Mouse (Mus musculus) Muller cell, postnatal 12 days (primary cell): ENCODE measurements at regions not wholly inside any gene's neighbourhood (a gene's known extent, or its start where the extent isn't known, plus 50 kb on each side); places are given as distances from the start of the nearest gene placed in this dataset.
A peak's percentile ranks its signal among the peaks of the same experiment; 100 is the strongest.

ENCODE experiments used
- DNase-seq: peaks from one replicate; pipeline ENCODE4 v3.0.0-alpha.2; 2015; ENCODE audit errors: inconsistent ontology term

DNA sequence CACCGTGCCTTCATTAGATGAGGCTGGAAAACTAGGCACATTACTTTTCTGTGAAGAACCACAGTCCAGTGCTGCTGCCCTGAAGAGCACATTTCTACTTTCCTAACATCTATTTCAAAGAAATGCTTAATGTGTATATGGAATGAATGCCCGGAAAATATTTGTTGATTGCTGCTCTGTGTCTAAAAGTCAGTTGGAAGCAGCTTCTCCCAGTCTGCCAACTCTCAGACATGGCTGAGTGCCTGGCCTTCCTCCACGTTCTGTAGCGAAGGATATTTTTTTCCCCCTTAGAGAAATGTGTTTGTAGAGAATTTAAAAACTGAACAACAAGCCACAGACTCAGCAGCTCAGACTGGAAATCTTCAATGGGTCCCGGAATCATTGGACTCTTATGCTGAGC lies 576.4 kb upstream of the Arid1b start:
- DNase-seq, result no peak

GRCm38 (mm10) chr17:4424451-4425168 lies 569.5 kb upstream of the Arid1b start:
- DNase-seq, result peak; percentile 22

- DNase-seq, result no peak
These were observed 568.8 kb upstream of the Arid1b start for GRCm38 (mm10) chr17:4425342-4425741.

GRCm38 (mm10) chr17:4429036-4429435 lies 565.1 kb upstream of the Arid1b start:
- DNase-seq, result no peak

DNA sequence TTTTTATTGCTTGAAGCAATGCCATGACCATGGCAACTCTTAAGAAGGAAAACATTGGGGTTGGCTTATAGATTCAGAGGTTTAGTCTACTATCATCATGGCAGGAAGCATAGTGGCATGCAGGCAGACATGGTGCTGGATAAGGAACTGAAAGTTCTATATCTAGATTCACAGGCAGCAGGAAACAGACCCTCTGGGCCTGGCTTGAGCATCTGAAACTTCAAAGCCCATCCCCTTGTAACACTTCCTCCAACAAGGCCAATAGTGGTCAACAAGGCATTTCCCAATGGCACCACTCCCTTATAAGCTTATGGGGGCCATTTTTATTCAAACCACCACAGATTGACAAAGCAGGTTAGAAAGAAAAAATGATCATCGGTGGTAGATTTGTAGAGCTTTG lies 548.5 kb upstream of the Arid1b start:
- DNase-seq, result no peak

- DNase-seq, result peak; percentile 19
These were observed 536.6 kb upstream of the Arid1b start for GRCm38 (mm10) chr17:4457491-4457890.

DNA sequence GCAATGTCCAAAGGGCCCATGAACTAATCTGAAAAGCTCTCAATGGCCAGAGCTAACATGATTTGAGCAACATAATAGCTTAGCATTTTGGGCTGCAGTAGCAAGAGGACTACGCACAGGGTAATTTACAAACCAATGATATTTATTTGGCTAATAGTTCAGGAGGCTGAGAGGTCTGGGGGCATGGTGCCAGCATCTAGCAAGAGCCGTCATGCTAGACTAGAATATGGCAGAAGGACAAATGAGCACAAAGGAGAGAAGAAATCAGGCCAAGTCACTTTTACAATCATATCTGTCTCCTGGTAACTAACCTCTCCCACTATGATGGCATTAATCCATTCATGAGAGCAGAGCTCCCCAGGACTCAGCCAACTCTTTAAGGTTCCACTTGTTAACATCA lies 532.6 kb upstream of the Arid1b start:
- no peak for DNase-seq

- DNase-seq, result no peak
These were observed 529.7 kb upstream of the Arid1b start for GRCm38 (mm10) chr17:4464286-4464880.

DNA sequence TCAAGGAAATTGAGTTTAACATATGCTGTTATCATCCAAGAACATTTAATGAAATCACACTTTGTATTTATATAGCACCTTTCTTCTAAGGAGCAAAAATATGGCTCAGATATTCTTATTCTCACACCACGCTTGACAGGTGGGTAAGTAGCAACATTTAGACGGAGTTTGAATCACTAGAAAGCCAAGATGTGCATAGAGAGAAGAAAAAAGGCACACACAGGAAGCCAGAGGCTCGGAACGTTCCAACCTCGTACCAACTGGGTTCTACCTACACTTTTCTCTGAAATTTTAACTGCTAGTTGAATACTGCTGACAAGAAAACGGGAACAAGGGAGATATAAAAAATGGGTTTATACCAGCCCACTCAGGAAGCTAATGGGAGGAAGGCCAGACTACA lies 528.4 kb upstream of the Arid1b start:
- DNase-seq, result no peak

DNA sequence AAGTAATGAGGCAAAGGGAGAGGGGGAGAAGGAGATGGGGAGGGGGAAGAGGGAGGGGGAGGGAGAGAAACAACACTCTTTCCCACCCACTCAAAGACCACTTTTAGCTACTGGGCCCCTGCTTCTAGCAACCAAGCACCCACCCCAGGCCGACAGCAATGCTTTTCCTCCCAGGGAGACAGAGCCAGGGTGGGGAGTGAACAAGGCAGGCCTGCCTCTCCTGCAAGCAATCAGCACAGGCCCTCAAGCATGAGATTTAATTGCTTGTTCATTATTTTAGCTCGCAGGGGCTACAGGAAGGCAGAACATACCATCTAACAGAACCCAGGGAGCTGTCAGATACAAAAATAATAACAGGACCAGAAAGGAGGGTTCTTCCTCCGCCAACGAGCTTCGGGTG lies 521.7 kb upstream of the Arid1b start:
- DNase-seq, result no peak

- no peak for DNase-seq
These were observed 519.8 kb upstream of the Arid1b start for GRCm38 (mm10) chr17:4474350-4474749.

- no peak for DNase-seq
These were observed 518.5 kb upstream of the Arid1b start for GRCm38 (mm10) chr17:4475665-4476064.

GRCm38 (mm10) chr17:4494392-4494791 lies 499.7 kb upstream of the Arid1b start:
- peak; percentile 16 for DNase-seq

GRCm38 (mm10) chr17:4500504-4500903 lies 493.6 kb upstream of the Arid1b start:
- no peak for DNase-seq

- peak; percentile 15 for DNase-seq
These were observed 493.1 kb upstream of the Arid1b start for GRCm38 (mm10) chr17:4501029-4501428.

DNA sequence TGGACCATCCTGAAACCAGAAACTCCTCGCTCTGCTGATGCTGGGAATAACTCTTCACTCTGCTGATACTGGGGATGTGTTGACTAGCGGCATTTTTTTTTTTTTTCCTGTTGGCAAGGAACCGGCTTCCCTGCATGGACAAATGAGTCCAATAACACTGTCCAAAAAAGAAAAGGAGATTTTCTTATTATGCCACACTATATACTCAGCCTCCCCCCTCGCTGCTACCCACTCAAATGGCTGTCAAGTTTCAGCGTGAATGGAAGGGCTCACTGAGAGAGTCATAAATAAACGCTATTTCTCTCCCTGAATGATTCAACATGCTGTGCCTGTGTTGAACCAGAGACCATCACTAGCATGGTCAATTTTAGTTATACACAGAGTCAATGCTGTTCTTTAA lies 489.2 kb upstream of the Arid1b start:
- DNase-seq, result no peak

- DNase-seq, result peak; percentile 54
These were observed 484.6 kb upstream of the Arid1b start for GRCm38 (mm10) chr17:4509506-4509905.

GRCm38 (mm10) chr17:4516141-4516540 lies 478.0 kb upstream of the Arid1b start:
- DNase-seq, result no peak

DNA sequence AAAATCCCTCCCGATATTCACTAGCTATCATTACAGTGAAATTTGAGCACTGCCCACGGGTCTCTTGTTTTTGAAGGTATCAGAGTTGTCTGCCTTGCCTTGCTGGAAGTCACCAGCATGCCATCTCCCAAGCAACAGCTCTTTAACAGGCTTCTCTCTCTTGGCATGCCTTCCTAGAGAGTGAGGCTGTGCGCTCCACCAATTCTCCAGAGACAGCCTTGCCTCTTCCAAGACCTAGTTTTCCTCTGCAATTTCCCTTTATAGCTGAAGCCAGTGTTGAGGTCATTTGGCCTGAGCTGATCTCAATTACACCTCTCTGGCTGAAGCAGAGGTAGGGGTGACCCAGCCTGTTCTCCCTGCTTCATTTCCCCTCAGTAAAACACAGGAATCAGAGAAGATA lies 477.3 kb upstream of the Arid1b start:
- DNase-seq, result no peak

DNA sequence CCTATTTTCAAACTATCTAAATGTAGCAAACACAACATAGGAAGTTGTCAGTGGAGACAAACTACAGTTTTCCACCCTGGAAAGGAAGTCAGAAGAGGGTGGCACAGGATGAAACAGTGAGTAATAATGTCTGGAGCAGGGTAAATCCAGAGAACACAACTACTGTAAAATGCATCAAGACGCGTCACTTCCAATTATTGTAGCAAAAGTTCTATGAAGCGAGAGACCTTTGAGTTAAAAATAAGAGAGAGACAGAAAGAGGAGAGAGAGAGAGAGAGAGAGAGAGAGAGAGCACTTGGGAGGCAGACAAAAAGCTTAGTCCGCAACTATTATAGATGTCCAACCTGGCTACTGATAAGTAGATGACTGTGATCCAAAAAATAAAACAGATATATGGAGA lies 473.1 kb upstream of the Arid1b start:
- DNase-seq, result no peak

- DNase-seq, result no peak
These were observed 467.7 kb upstream of the Arid1b start for GRCm38 (mm10) chr17:4526466-4526865.

DNA sequence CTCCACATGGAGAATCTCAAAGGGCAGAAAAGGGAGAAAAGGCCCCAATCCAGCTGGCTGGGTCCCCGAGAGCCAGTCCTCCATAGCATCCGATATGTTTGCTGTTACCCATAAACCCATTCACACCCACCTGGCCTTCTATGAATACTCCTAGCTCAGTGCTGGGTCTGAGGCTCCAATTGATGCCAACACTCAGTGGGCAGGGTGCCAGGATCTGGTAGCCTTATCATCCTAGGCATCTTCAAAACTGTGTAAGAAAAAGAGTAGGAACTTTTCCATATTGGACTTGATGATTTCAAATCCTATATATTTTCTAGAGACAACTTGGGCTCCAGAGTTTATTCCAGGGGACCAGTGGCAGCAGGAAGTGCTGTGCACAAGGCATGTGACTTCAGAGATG lies 462.0 kb upstream of the Arid1b start:
- no peak for DNase-seq

DNA sequence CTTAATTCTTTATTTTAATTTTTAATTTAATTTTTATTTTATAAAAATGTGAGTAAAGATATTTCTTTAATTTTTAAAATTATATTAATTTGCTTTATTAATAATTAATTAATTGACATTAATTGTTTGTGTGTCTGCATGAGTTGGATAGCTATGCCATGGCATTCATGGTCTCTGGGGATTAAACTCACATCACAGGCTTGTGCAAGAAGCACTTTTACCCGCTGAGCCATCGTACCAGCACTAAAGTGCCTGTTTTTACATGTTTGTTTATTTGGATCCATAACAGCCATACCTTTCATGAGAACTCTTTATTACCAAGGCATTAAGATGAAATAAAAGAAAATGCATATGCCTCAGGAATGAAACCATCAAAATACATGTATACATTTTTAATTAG lies 453.7 kb upstream of the Arid1b start:
- no peak for DNase-seq
